Mouse (Mus musculus) liver, adult (tissue): ENCODE measurements around the gene Gpc5.

ENCODE experiments used
- GATA4 ChIP-seq: IDR thresholded peaks from 2 replicates; pipeline ENCODE4 v1.6.1; 2014; ENCODE audit warnings: mild to moderate bottlenecking, low read length; ENCODE audit not compliant: insufficient replicate concordance

The Gpc5 gene

GRCm38 (mm10) chr14:115779382-115780177, 687.6 kb downstream of the Gpc5 start:
- no peak for TF ChIP-seq GATA4

- no peak for TF ChIP-seq GATA4
These were observed 712.7 kb downstream of the Gpc5 start for GRCm38 (mm10) chr14:115804751-115805150.

GRCm38 (mm10) chr14:115819021-115819420, 727.0 kb downstream of the Gpc5 start:
- TF ChIP-seq GATA4, result no peak

GRCm38 (mm10) chr14:115821657-115822056, 729.6 kb downstream of the Gpc5 start:
- no peak for TF ChIP-seq GATA4

- no peak for TF ChIP-seq GATA4
These were observed 738.5 kb downstream of the Gpc5 start for GRCm38 (mm10) chr14:115830485-115830884.

GRCm38 (mm10) chr14:115831219-115831755, 739.3 kb downstream of the Gpc5 start:
- no peak for TF ChIP-seq GATA4

GRCm38 (mm10) chr14:115831854-115832625, 740.0 kb downstream of the Gpc5 start:
- no peak for TF ChIP-seq GATA4

GRCm38 (mm10) chr14:115843783-115844182, 751.8 kb downstream of the Gpc5 start:
- TF ChIP-seq GATA4, result no peak

GRCm38 (mm10) chr14:115844773-115845427, 752.9 kb downstream of the Gpc5 start:
- TF ChIP-seq GATA4, result no peak

- TF ChIP-seq GATA4, result no peak
These were observed 777.1 kb downstream of the Gpc5 start for GRCm38 (mm10) chr14:115869127-115869526.

- no peak for TF ChIP-seq GATA4
These were observed 884.0 kb downstream of the Gpc5 start for GRCm38 (mm10) chr14:115976062-115976461.

GRCm38 (mm10) chr14:115979233-115979632, 887.2 kb downstream of the Gpc5 start:
- no peak for TF ChIP-seq GATA4

GRCm38 (mm10) chr14:115990764-115991163, 898.7 kb downstream of the Gpc5 start:
- no peak for TF ChIP-seq GATA4

GRCm38 (mm10) chr14:115993520-115994106, 901.6 kb downstream of the Gpc5 start:
- TF ChIP-seq GATA4, result peak; percentile 46; the same call in 1 of the 2 replicates

- no peak for TF ChIP-seq GATA4
These were observed 906.9 kb downstream of the Gpc5 start for GRCm38 (mm10) chr14:115998931-115999330.
